Mouse (Mus musculus): ENCODE results near the gene Prl7a1.

Prl7a1 gene

GRCm38 (mm10) chr13:27642393-27642792 lies at the start of gene Prl7a1:
TSS of gene Prl7a1 (minus strand) at chr13:27642493.
- DNase-seq (ENCODE audit: low spot score in 2 of 2), result no peak

GRCm38 (mm10) chr13:27667936-27668335 lies 25.6 kb upstream of the Prl7a1 start, which contains the start of gene Prl7a2:
TSS of gene Prl7a2 (minus strand) at chr13:27668036.
- DNase-seq (ENCODE audit: low spot score in 2 of 2), result no peak

GRCm38 (mm10) chr13:27660747-27661146 lies 18.5 kb upstream of the Prl7a1 start:
- no peak for DNase-seq (ENCODE audit: low spot score in 2 of 2)

GRCm38 (mm10) chr13:27610482-27610881 lies 31.8 kb downstream of the Prl7a1 start, which contains the start of gene Prl7b1:
TSS of gene Prl7b1 (minus strand) at chr13:27610582.
- no peak for DNase-seq (ENCODE audit: low spot score in 2 of 2)

All from spleen, postnatal 4 days (tissue).